Mouse (Mus musculus): Measurements from ENCODE around the gene Slc25a21. TPM values are rescaled to one million over a fixed set of nuclear protein-coding genes. Genes with fewer than 3 reads are reported as not detected.

The Slc25a21 gene
- polyA plus RNA-seq, 1 experiment from 2014 or later, result 1.2 TPM

GRCm38 (mm10) chr12:57187032-57187431 is 10.2 kb downstream of the Slc25a21 start:
- no peak for ATAC-seq (ENCODE audit: low FRiP score, low TSS enrichment)

GRCm38 (mm10) chr12:57186126-57186525 is 11.1 kb downstream of the Slc25a21 start:
- DNase-seq (ENCODE audit: low spot score) (no peak), ATAC-seq (ENCODE audit: low FRiP score, low TSS enrichment) (no peak)
- no peaks in the 10 kb centered on the region for H3K27me3 ChIP-seq (ENCODE audit: control insufficient read depth, insufficient read depth, low read length)
- 62% methylated on average over 2 of the region's 2 CpGs for WGBS
- H3K4me3 ChIP-seq (ENCODE audit: low read depth, low read length), result no peak overlapping the region
- H3K9me3 ChIP-seq (ENCODE audit: control insufficient read depth, low read length), result no peaks in the 10 kb centered on the region
- no peaks in the 10 kb centered on the region for H3K36me3 ChIP-seq (ENCODE audit: control insufficient read depth, insufficient read depth, low read length)
- no peak for TF ChIP-seq EP300 (optimal IDR thresholded peaks at IDR 0.05)
- TF ChIP-seq CTCF (IDR thresholded peaks at IDR 0.05; ENCODE audit: low read depth), result no peak
- H3K27ac ChIP-seq (replicated peaks), result no peak overlapping the region
- no peaks in the 10 kb centered on the region for H3K4me1 ChIP-seq (replicated peaks; ENCODE audit: control insufficient read depth, insufficient read depth)
- H3K9ac ChIP-seq (ENCODE audit: low read length), result no peak overlapping the region
- H3K4me2 ChIP-seq (replicated peaks; ENCODE audit: low read depth), result no peak overlapping the region

More at GRCm38 (mm10) chr12:57187032-57187431, 10.2 kb downstream of the Slc25a21 start:
- H3K27me3 ChIP-seq (ENCODE audit: control insufficient read depth, insufficient read depth, low read length), result no peaks in the 10 kb centered on the region
- no peak for TF ChIP-seq EP300 (optimal IDR thresholded peaks at IDR 0.05)
- no peak for TF ChIP-seq CTCF (IDR thresholded peaks at IDR 0.05; ENCODE audit: low read depth)
- DNase-seq (ENCODE audit: low spot score), result no peak
- no peak overlapping the region for H3K27ac ChIP-seq (replicated peaks)
- no peaks in the 10 kb centered on the region for H3K36me3 ChIP-seq (ENCODE audit: control insufficient read depth, insufficient read depth, low read length)
- no peaks in the 10 kb centered on the region for H3K4me1 ChIP-seq (replicated peaks; ENCODE audit: control insufficient read depth, insufficient read depth)
- no peak overlapping the region for H3K4me2 ChIP-seq (replicated peaks; ENCODE audit: low read depth)
- 64% methylated on average over 4 of the region's 4 CpGs for WGBS
- H3K9me3 ChIP-seq (ENCODE audit: control insufficient read depth, low read length), result no peaks in the 10 kb centered on the region
- H3K9ac ChIP-seq (ENCODE audit: low read length), result no peak overlapping the region
- H3K4me3 ChIP-seq (ENCODE audit: low read depth, low read length), result no peak overlapping the region

- no peak for DNase-seq (ENCODE audit: low spot score)
- ATAC-seq (ENCODE audit: low FRiP score, low TSS enrichment), result no peak
- WGBS, result 3% methylated on average over 1 of the region's 1 CpGs
Observed at GRCm38 (mm10) chr12:57185475-57185874, 11.8 kb downstream of the Slc25a21 start.

GRCm38 (mm10) chr12:57184401-57185147 is 12.7 kb downstream of the Slc25a21 start:
- H3K4me2 ChIP-seq (replicated peaks; ENCODE audit: low read depth), result no peak overlapping the region
- 46% methylated on average over 2 of the region's 2 CpGs for WGBS
- no peak overlapping the region for H3K9ac ChIP-seq (ENCODE audit: low read length)
- DNase-seq (ENCODE audit: low spot score) (no peak), ATAC-seq (ENCODE audit: low FRiP score, low TSS enrichment) (no peak)
- no peak overlapping the region for H3K4me3 ChIP-seq (ENCODE audit: low read depth, low read length)
- no peaks in the 10 kb centered on the region for H3K36me3 ChIP-seq (ENCODE audit: control insufficient read depth, insufficient read depth, low read length)
- no peak overlapping the region for H3K27ac ChIP-seq (replicated peaks)
- no peaks in the 10 kb centered on the region for H3K9me3 ChIP-seq (ENCODE audit: control insufficient read depth, low read length)
- H3K27me3 ChIP-seq (ENCODE audit: control insufficient read depth, insufficient read depth, low read length), result no peaks in the 10 kb centered on the region
- H3K4me1 ChIP-seq (replicated peaks; ENCODE audit: control insufficient read depth, insufficient read depth), result no peaks in the 10 kb centered on the region
- TF ChIP-seq EP300 (optimal IDR thresholded peaks at IDR 0.05), result no peak
- TF ChIP-seq CTCF (IDR thresholded peaks at IDR 0.05; ENCODE audit: low read depth), result peak; percentile 60

More at GRCm38 (mm10) chr12:57185475-57185874, 11.8 kb downstream of the Slc25a21 start:
- Histone ChIP-seq H3K9me3 (ENCODE audit: control insufficient read depth, low read length) (no peaks in the 10 kb centered on the region), H3K4me3 (ENCODE audit: low read depth, low read length) (no peak overlapping the region), H3K4me1 (replicated peaks; ENCODE audit: control insufficient read depth, insufficient read depth) (no peaks in the 10 kb centered on the region), H3K27ac (replicated peaks) (no peak overlapping the region), H3K9ac (ENCODE audit: low read length) (no peak overlapping the region), H3K27me3 (ENCODE audit: control insufficient read depth, insufficient read depth, low read length) (no peaks in the 10 kb centered on the region), H3K36me3 (ENCODE audit: control insufficient read depth, insufficient read depth, low read length) (no peaks in the 10 kb centered on the region), H3K4me2 (replicated peaks; ENCODE audit: low read depth) (no peak overlapping the region)
- no peak for TF ChIP-seq EP300 (optimal IDR thresholded peaks at IDR 0.05)
- peak; percentile 76 for TF ChIP-seq CTCF (IDR thresholded peaks at IDR 0.05; ENCODE audit: low read depth)

GRCm38 (mm10) chr12:57179465-57180188 is 17.6 kb downstream of the Slc25a21 start:
- Histone ChIP-seq H3K4me3 (ENCODE audit: low read depth, low read length) (no peak overlapping the region), H3K4me1 (replicated peaks; ENCODE audit: control insufficient read depth, insufficient read depth) (no peaks in the 10 kb centered on the region), H3K4me2 (replicated peaks; ENCODE audit: low read depth) (no peak overlapping the region), H3K27ac (replicated peaks) (no peak overlapping the region), H3K36me3 (ENCODE audit: control insufficient read depth, insufficient read depth, low read length) (no peaks in the 10 kb centered on the region), H3K9me3 (ENCODE audit: control insufficient read depth, low read length) (no peaks in the 10 kb centered on the region), H3K9ac (ENCODE audit: low read length) (no peak overlapping the region), H3K27me3 (ENCODE audit: control insufficient read depth, insufficient read depth, low read length) (no peaks in the 10 kb centered on the region)
- DNase-seq (ENCODE audit: low spot score) (peak; percentile 51), ATAC-seq (ENCODE audit: low FRiP score, low TSS enrichment) (peak; percentile 81; the same call in 1 of the 2 replicates)
- 31% methylated on average over 5 of the region's 5 CpGs for WGBS
- no peak for TF ChIP-seq CTCF (IDR thresholded peaks at IDR 0.05; ENCODE audit: low read depth)
- TF ChIP-seq EP300 (optimal IDR thresholded peaks at IDR 0.05), result no peak

GRCm38 (mm10) chr12:57178818-57179217 is 18.5 kb downstream of the Slc25a21 start:
- TF ChIP-seq CTCF (IDR thresholded peaks at IDR 0.05; ENCODE audit: low read depth), result no peak
- no peak for TF ChIP-seq EP300 (optimal IDR thresholded peaks at IDR 0.05)
- Histone ChIP-seq H3K36me3 (ENCODE audit: control insufficient read depth, insufficient read depth, low read length) (no peaks in the 10 kb centered on the region), H3K27ac (replicated peaks) (no peak overlapping the region), H3K9ac (ENCODE audit: low read length) (no peak overlapping the region), H3K4me2 (replicated peaks; ENCODE audit: low read depth) (no peak overlapping the region), H3K4me1 (replicated peaks; ENCODE audit: control insufficient read depth, insufficient read depth) (no peaks in the 10 kb centered on the region), H3K4me3 (ENCODE audit: low read depth, low read length) (no peak overlapping the region), H3K27me3 (ENCODE audit: control insufficient read depth, insufficient read depth, low read length) (no peaks in the 10 kb centered on the region), H3K9me3 (ENCODE audit: control insufficient read depth, low read length) (no peaks in the 10 kb centered on the region)
- no peak for DNase-seq (ENCODE audit: low spot score)
- ATAC-seq (ENCODE audit: low FRiP score, low TSS enrichment), result no peak
